Mouse (Mus musculus) bone marrow, adult 2 months (tissue): ENCODE measurements around the gene Endov.

Experiments
- CTCF ChIP-seq: fragments of 200-500 bp; IDR thresholded peaks from 2 replicates; pipeline ENCODE4 v1.5.1; 2011; ENCODE audit warnings: low read length, control low read depth; ENCODE audit not compliant: control insufficient read depth, insufficient read depth
- POLR2A ChIP-seq: fragments of 200-500 bp; IDR thresholded peaks from 2 replicates; pipeline ENCODE4 v1.6.1; 2011; ENCODE audit warnings: low read depth, mild to moderate bottlenecking, control low read depth, low read length, borderline replicate concordance; ENCODE audit not compliant: control insufficient read depth

DNA sequence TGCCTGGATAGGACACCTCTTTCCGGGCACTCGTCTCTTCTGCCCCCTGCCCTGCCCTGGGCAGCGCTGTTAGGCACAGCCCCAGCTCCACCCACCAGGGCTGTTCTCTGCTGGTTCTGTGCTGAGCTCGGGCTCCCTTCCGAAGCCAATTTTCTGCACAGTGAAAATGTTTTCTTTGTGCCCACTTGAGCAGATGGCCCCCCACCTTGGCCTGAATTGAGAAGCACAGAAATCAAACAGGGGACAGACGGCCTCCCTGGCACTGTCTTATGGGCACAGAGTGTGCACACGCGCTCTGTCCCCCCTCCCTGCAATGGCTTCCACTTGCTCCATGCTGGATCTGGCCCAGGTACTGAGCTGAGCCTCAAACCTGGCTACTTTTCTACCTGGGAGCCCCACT, 41.3 kb downstream of the Endov start:
- TF ChIP-seq CTCF (no peak), POLR2A (no peak)
